Mouse (Mus musculus) layer of hippocampus, postnatal 14 days (tissue): Measurements from ENCODE around the gene Gm11397. TPM values are rescaled to one million over a fixed set of nuclear protein-coding genes. Genes with fewer than 3 reads are reported as not detected.
"Not testable (repeated sequence)": the region's sequence is repeated elsewhere in the genome, so short reads cannot be mapped to it uniquely, and the experiment has no call there.

Experiments
- DNase-seq, 2 experiments: peaks; one replicate each; pipeline ENCODE4 v3.0.0; 2021 to 2022; ENCODE audit warnings: low spot score in 2 of 2, mixed read lengths in 1 of 2
- long read RNA-seq, 2 experiments: library from polyadenylated mRNA; stranded (forward); transcript quantifications; one replicate each; pipeline ENCODE4 v2.0.0; 2021
- total RNA-seq, 2 experiments: library from RNA; stranded (reverse); gene quantifications; 2 replicates each; pipeline ENCODE4 v1.2.3; 2021

The Gm11397 gene
- not detected for total RNA-seq
- long read RNA-seq, experiment 1: 0 reads
- long read RNA-seq, experiment 2: 0 reads

DNA sequence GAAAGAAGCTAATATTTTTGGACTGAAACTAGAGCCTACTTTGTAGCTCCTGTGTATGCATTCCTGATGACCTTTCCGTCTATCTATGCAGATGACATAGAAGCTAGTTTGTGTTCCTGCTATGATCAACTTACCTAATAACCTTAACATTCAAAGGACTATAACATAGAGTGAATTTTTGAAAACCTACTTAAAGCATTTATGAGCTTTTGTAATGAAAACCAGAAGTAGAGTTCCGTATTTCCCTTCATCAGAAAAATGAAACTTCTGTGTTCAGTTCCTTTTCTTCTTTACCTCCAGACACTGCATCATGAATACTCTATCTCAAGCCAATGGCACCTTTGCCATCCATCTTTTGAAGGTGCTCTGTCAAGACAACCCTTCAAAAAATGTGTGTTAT, at the start of gene Gm11397:
TSS of gene Gm11397 (plus strand) at position 301 of the 400 bp plus-strand sequence.
- not testable (repeated sequence) for DNase-seq

DNA sequence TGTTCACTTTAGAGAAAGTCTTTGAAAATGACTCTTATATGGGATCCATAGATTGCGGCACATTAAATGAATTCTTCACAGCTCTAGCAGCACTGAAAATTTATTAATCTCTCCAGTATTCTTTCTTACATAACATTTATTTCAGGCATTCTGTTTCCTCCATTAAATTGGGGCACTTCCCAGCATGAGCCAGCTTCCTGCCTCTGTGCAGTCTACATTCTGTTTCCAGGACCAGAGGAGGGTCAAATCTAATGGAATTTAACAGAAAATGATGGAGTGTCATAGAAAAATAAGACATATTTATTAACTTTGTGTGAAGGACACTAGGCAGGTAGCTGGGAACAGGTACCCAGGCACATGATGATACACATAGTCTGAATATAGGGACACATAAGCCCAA, 38.9 kb upstream of the Gm11397 start:
- DNase-seq: not testable (repeated sequence)

DNA sequence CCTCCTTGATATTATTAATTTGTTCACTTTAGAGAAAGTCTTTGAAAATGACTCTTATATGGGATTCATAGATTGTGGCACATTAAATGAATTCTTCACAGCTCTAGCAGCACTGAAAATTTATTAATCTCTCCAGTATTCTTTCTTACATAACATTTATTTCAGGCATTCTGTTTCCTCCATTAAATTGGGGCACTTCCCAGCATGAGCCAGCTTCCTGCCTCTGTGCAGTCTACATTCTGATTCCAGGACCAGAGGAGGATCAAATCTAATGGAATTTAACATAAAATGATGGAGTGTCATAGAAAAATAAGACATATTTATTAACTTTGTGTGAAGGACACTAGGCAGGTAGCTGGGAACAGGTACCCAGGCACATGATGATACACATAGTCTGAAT, 37.2 kb downstream of the Gm11397 start:
- DNase-seq: not testable (repeated sequence)

Other genes starting within 250 kb of the Gm11397 start
- not detected for gene Serpinb9c, start 236.0 kb upstream of the Gm11397 start, total RNA-seq
- gene Serpinb9d, start 202.8 kb upstream of the Gm11397 start, total RNA-seq: not detected
- not detected for gene Serpinb9e, start 146.1 kb upstream of the Gm11397 start, total RNA-seq
- gene Serpinb9f, start 71.7 kb upstream of the Gm11397 start, total RNA-seq: not detected
- not detected for gene Serpinb9g, start 89.0 kb downstream of the Gm11397 start, total RNA-seq